Mouse (Mus musculus): ENCODE results near the gene Grk4. TPM values are rescaled to one million over a fixed set of nuclear protein-coding genes. Genes with fewer than 3 reads are reported as not detected.

Gene Grk4
- 0.59 and 1.1 TPM in 2 replicates for polyA plus RNA-seq (2012)

DNA sequence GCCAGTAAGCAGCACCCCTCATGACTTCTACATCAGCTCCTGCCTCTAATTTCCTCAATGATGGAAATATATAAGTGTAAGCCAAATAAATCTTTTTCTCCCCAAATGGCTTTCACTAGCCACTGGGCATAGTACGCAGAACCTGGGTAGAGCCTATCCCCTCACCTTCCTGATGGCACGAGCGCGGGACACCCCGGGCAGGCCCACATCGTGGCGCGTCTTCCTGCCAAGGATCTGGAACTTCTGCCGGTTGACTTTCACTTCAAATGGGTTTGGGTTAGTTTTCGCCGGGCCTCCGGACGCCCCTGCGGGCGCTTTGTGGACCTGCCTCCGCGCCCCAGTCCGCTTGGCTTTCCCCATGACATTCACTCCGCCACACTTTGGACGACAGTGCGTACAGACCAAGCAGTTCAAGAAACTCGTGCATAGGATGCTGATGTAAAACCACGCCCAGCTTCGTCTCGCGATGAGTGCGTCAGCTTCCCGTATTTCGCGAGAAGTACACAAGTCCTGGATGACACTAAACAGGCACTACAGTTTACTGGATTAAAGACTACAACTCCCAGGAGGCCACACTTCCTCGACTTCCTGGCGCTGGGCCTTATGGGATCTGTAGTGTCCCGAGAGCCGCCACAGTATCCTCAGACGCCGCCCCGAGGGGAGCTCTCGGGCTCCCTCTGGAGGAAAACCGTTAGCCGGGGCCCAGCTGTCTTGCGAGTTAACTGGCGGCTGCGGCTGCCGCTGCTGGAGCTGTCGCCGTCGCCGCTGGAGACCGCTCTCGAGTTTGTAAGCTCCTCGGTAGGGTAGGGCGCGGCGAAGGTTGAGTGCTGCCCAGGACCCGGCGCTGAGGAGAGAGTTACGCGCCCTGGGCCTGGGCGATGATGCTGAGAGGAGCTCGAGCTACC is at the start of gene Grk4, which contains the start of gene Nop14:
Gene Grk4, plus strand, starts transcription at position 694 of the 905 bp plus-strand sequence.
Gene Nop14, minus strand, starts transcription at position 463 of the 905 bp plus-strand sequence.

DNA sequence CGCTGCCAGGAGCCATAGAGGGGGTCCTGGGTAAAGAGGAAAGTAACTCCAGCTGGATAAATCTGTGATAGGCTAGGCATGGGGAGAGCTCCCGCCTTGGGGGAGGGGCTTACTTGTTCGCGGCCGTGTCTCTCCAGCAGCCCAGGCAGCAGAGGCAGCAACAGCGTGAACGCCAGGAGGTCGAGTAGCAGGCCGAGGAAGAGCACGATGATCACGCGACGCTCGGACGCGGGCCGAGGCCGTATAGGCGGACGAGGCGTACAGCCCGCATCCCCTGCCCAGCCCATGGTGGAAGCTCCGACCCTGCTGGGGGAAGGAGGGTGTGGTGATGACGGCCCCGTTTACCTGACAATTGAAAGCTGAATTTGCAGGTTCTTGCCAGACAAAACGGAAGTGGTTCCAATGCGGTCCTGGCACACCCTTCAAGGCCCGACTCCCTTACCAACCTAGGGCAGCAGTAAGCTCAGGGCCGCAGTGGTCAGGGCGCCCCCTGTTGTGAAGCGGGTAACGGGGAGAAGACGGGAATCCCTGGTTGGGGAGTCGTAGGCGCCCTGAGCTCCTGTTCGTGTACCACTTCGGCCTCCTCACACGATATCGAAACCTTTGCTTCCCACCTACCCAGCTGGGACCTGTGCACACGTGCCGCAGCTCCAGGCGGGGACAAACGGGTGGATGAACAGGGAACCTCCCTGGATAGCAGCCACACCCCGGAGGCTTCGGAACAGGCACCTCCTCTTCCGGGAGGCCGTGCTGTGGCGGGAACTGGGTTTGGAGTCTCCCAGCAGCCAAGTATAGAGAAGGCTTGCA is 23.5 kb upstream of the Grk4 start, which contains the start of gene Mfsd10:
Gene Mfsd10, minus strand, starts transcription at position 732 of the 807 bp plus-strand sequence.

DNA sequence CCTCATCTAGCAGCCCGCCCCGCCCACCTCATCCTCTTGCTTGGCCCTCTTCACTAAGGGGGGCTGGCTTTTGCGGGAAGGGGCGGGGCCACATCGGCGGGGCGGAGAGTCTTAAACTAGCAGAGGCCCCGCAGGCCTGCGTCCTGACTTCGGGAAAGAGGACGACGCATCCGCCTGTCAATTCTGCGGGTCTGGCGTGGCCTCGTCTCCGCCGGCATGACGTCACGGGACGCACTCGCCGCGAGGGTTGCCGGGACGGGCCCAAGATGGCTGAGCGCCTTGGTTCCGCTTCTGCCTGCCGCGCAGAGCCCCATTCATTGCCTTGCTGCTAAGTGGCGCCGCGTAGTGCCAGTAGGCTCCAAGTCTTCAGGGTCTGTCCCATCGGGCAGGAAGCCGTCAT is 101.3 kb downstream of the Grk4 start, which contains the start of gene Htt:
Gene Htt, plus strand, starts transcription at position 232 of the 400 bp plus-strand sequence.

Other genes starting within 250 kb of the Grk4 start
- 11.3 and 16.4 TPM in 2 replicates for gene Tnip2, start 146.4 kb upstream of the Grk4 start, polyA plus RNA-seq (2012)
- gene Sh3bp2, start 134.5 kb upstream of the Grk4 start, polyA plus RNA-seq (2012) = 20.6 and 30.0 TPM in 2 replicates
- gene Add1, start 86.7 kb upstream of the Grk4 start, polyA plus RNA-seq (2012) = 253 and 289 TPM in 2 replicates
- 482 and 553 TPM in 2 replicates for gene Mfsd10, start 23.2 kb upstream of the Grk4 start, polyA plus RNA-seq (2012)
- 28.7 and 40.5 TPM in 2 replicates for gene Nop14, start 231 bp upstream of the Grk4 start, polyA plus RNA-seq (2012)
- gene Htt, start 101.4 kb downstream of the Grk4 start, polyA plus RNA-seq (2012) = 3.5 and 3.8 TPM in 2 replicates
- 1.5 and 4.3 TPM in 2 replicates for gene Msantd1, start 247.6 kb downstream of the Grk4 start, polyA plus RNA-seq (2012)